Mouse (Mus musculus): ENCODE measurements at regions not wholly inside any gene's neighbourhood (a gene's known extent, or its start where the extent isn't known, plus 50 kb on each side); places are given as distances from the start of the nearest gene placed in this dataset.

- TF ChIP-seq CTCF (IDR thresholded peaks at IDR 0.05; ENCODE audit: control insufficient read depth, insufficient read depth, insufficient replicate concordance, low read depth, low read length), result no peak
- TF ChIP-seq POLR2A (IDR thresholded peaks at IDR 0.05; ENCODE audit: control insufficient read depth, low read depth, low read length), result no peak
Observed at GRCm38 (mm10) chr13:69944651-69945050, 142.5 kb downstream of the Med10 start.
